Mouse (Mus musculus): Measurements from ENCODE around the gene Hsp90b1. TPM values are rescaled to one million over a fixed set of nuclear protein-coding genes. Genes with fewer than 3 reads are reported as not detected.
A peak's percentile ranks its signal among the peaks of the same experiment; 100 is the strongest.
"Not testable (repeated sequence)": the region's sequence is repeated elsewhere in the genome, so short reads cannot be mapped to it uniquely, and the experiment has no call there.

Hsp90b1 gene
- polyA plus RNA-seq, 1 experiment, result 15.1 TPM

DNA sequence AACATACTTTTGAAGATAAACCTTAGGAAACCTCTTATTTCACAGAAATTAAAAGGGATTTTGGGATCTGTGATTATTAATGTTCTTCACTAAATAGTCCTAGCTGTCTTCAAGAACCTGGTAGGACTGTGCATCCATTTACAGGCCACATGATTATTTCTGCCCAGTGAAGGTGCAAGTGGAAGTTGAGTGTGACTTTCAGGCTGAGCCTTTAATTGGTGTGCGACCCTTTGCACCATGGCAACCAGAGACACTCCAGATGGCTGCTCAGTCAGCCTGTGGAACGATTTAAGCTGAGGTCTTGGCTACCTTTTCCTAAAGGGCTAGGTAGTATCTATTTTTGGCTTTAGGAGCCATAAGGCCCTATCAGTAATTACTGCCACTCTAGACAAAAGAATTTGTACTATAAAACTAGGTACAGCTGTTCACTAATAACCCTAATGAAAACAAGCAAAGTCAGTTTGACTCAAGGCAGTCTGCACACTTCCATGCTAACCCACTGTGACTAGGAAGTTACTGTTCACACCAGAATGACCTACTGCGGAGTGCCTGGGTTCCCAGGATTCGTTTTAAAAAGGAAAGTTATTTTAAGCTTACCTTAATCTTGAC lies 2.9 kb downstream of the Hsp90b1 start:
- TF ChIP-seq POLR2A (IDR thresholded peaks at IDR 0.05; ENCODE audit: low read depth, low read length), result no peak
- no peak for TF ChIP-seq CTCF (IDR thresholded peaks at IDR 0.05; ENCODE audit: extremely low read depth, insufficient read length, insufficient replicate concordance, low read depth, low read length)
- Histone ChIP-seq H3K27me3 (ENCODE audit: control insufficient read depth, insufficient read depth, low read length) (no peaks in the 10 kb centered on the region), H3K4me3 (ENCODE audit: low read depth, low read length) (no peak overlapping the region; the same call in 1 of the 2 replicates), H3K36me3 (ENCODE audit: control insufficient read depth, insufficient read depth, low read length) (peaks cover 51% of the 10 kb centered on the region), H3K4me1 (ENCODE audit: control insufficient read depth, insufficient read depth, insufficient read length, low read length) (peaks cover 9% of the 10 kb centered on the region; the same call in 1 of the 2 replicates), H3K27ac (ENCODE audit: insufficient read depth, low read depth, low read length) (no peak overlapping the region)
- 49% methylated on average over 4 of the region's 4 CpGs for WGBS

DNA sequence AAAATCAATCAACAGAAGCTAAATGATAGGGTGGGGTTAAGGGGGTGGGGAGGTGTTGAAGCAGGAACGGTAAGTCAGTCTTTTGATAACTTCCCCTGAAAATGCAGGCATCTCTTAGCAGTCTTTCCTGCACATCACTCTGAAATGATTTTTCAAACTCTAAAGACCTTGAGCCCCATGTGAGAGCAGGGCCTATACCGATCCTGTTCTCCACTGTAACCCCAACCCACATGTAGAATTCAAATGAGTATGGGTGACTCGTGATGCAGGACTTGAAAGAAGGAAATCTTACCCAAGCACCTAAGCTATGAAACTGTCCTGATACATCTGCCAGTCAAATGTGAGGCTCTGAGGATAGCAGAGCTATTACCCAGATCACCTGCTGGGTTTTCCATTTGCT lies 4.3 kb downstream of the Hsp90b1 start:
- Histone ChIP-seq H3K27ac (ENCODE audit: insufficient read depth, low read depth, low read length) (no peak overlapping the region), H3K4me1 (ENCODE audit: control insufficient read depth, insufficient read depth, insufficient read length, low read length) (peaks cover 9% of the 10 kb centered on the region; the same call in 1 of the 2 replicates), H3K4me3 (ENCODE audit: low read depth, low read length) (no peak overlapping the region), H3K36me3 (ENCODE audit: control insufficient read depth, insufficient read depth, low read length) (peaks cover 53% of the 10 kb centered on the region), H3K27me3 (ENCODE audit: control insufficient read depth, insufficient read depth, low read length) (no peaks in the 10 kb centered on the region)
- WGBS, result 43% methylated on average over 3 of the region's 3 CpGs
- TF ChIP-seq CTCF (IDR thresholded peaks at IDR 0.05; ENCODE audit: extremely low read depth, insufficient read length, insufficient replicate concordance, low read depth, low read length) (no peak), POLR2A (IDR thresholded peaks at IDR 0.05; ENCODE audit: low read depth, low read length) (no peak)

DNA sequence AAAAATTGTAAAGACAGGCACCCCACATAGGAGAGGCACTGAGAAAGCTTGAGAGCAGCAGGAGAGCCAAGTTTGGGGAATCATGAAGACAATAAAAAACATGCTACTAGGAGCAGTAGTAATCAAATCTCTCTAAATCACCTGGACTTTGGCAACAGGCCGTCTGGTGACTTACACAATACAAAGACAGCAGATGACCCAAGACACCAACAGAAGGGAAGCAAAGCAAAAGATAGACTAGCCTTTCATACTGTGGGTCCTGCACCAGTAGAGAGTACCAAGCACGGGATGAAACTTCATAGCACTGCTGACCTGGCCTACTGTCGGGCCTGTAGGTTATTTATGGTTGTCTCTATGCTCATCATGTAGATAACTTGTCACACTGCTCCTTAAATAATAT lies 5.1 kb downstream of the Hsp90b1 start:
- Histone ChIP-seq H3K4me3 (ENCODE audit: low read depth, low read length) (no peak overlapping the region), H3K27ac (ENCODE audit: insufficient read depth, low read depth, low read length) (no peak overlapping the region), H3K36me3 (ENCODE audit: control insufficient read depth, insufficient read depth, low read length) (peaks cover 59% of the 10 kb centered on the region), H3K27me3 (ENCODE audit: control insufficient read depth, insufficient read depth, low read length) (no peaks in the 10 kb centered on the region), H3K4me1 (ENCODE audit: control insufficient read depth, insufficient read depth, insufficient read length, low read length) (peaks cover 9% of the 10 kb centered on the region; the same call in 1 of the 2 replicates)
- WGBS, result 29% methylated on average over 3 of the region's 3 CpGs
- TF ChIP-seq POLR2A (IDR thresholded peaks at IDR 0.05; ENCODE audit: low read depth, low read length) (no peak), CTCF (IDR thresholded peaks at IDR 0.05; ENCODE audit: extremely low read depth, insufficient read length, insufficient replicate concordance, low read depth, low read length) (no peak)

DNA sequence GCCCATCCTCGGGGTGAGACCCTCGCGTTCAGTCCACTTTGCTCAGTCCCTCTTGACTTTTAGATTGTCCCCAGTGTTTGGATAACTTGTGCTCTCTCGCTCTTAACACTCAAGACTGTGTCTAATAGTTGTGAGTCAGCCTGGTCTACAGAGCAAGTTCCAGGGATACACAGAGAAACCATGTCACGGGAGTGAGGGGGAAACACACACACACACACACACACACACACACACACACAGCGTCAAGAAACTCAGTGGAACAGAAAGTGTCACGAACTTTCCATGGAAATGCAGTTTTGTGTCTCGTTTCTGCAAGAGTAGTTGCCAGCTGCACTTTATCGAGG lies 19.3 kb downstream of the Hsp90b1 start:
- not testable (repeated sequence) for H3K4me1 ChIP-seq (ENCODE audit: control insufficient read depth, insufficient read depth, insufficient read length, low read length); H3K27ac ChIP-seq (ENCODE audit: insufficient read depth, low read depth, low read length); H3K36me3 ChIP-seq (ENCODE audit: control insufficient read depth, insufficient read depth, low read length); H3K27me3 ChIP-seq (ENCODE audit: control insufficient read depth, insufficient read depth, low read length)
- H3K4me3 ChIP-seq (ENCODE audit: low read depth, low read length), result peak overlapping the region; percentile 98
- 7% methylated on average over 9 of the region's 9 CpGs for WGBS

DNA sequence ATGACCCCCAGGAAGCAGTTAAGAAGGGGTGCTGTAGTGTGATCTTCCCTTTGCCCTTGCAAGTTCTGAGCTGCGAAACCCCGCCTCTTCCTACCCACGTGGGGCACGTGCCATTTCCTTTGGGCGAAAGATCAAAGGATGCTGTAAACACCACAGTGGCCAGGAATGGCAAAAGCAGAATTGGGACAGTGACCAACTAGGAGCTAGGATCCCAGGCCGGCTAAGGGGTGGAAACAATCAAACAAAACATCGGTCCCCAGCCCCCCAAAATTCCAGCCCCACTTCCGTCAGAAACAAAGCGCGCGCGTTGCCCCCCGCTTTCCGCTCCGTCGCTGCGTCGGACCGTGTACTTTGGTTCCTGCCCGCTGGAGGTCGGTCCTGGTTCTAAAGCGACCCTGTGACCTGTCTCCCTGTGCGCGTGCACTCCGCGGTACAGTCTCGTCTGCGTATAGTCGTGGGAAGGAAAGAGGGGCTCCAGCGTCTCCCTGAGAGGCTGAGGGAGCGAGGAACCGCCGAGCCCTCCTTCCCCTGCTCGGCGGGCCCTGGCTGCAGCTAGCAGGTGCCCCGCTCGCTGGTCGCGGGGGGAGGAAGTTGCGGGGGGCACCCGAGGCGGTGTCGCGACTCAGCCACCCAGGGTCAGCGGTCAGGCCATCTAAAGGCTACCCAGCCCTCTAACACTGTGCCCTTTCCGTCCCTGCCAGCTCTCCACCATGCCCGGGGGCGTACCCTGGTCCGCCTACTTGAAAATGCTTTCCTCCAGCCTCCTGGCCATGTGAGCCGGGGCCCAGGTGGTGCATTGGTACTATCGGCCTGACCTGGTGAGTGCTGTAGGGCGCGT lies 19.9 kb downstream of the Hsp90b1 start:
- H3K27me3 ChIP-seq (ENCODE audit: control insufficient read depth, insufficient read depth, low read length); H3K4me1 ChIP-seq (ENCODE audit: control insufficient read depth, insufficient read depth, insufficient read length, low read length); H3K36me3 ChIP-seq (ENCODE audit: control insufficient read depth, insufficient read depth, low read length): not testable (repeated sequence)
- peak overlapping the region; percentile 54 for H3K27ac ChIP-seq (ENCODE audit: insufficient read depth, low read depth, low read length)
- under 1% methylated on average over 53 of the region's 53 CpGs for WGBS
- peak overlapping the region; percentile 98 for H3K4me3 ChIP-seq (ENCODE audit: low read depth, low read length)

DNA sequence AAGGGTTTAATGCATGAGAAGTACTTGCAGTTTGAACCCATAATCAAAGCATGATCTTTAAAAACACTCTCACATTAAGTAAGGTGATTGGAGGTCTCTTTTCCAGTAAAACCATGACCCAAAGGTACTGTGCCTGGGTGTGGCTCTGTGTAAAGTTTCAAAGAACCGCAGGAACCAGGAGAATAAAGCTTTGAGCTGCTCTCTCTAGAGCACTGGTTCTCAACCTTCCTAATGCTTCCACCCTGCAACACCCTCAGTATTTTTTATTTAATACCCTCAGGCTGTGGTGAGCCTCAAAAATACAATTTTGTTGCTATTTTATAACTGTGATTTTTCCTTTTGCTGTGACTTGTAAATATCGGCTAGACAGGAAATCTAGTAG lies 20.5 kb downstream of the Hsp90b1 start:
- H3K27ac ChIP-seq (ENCODE audit: insufficient read depth, low read depth, low read length); H3K27me3 ChIP-seq (ENCODE audit: control insufficient read depth, insufficient read depth, low read length); H3K4me1 ChIP-seq (ENCODE audit: control insufficient read depth, insufficient read depth, insufficient read length, low read length); H3K36me3 ChIP-seq (ENCODE audit: control insufficient read depth, insufficient read depth, low read length): not testable (repeated sequence)
- H3K4me3 ChIP-seq (ENCODE audit: low read depth, low read length), result peak overlapping the region; percentile 98
- WGBS, result 24% methylated on average over 2 of the region's 2 CpGs

DNA sequence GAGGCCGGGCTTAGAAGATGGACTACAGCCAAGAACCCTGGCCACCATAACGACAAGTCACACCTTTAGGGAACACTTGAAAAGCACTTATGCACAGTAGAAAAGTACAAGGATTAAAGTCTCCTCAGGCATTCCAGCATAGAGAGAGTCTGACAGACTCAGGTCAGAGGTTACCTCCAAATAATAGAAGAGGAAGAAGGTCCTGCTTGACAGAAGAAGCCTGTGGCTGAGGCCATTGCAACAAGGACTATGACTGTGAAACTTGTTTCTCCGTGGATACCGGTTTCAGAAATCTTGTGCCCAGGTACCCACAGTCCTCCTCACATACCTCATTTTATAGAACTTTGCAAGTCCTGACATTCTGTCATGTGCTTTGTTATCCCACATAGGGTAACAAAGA lies 34.8 kb downstream of the Hsp90b1 start:
- H3K36me3 ChIP-seq (ENCODE audit: control insufficient read depth, insufficient read depth, low read length); H3K4me1 ChIP-seq (ENCODE audit: control insufficient read depth, insufficient read depth, insufficient read length, low read length); H3K4me3 ChIP-seq (ENCODE audit: low read depth, low read length); H3K27me3 ChIP-seq (ENCODE audit: control insufficient read depth, insufficient read depth, low read length); H3K27ac ChIP-seq (ENCODE audit: insufficient read depth, low read depth, low read length): not testable (repeated sequence)
- WGBS, result 71% methylated on average over 4 of the region's 4 CpGs

Other genes starting within 250 kb of the Hsp90b1 start
- 0.75 TPM in 2 replicates for gene Syn3, start 206.6 kb downstream of the Hsp90b1 start, polyA plus RNA-seq (2012; rRNA removed)
- 0.32 and 0.47 TPM in 2 replicates for gene Ttc41, start 302 bp upstream of the Hsp90b1 start, polyA plus RNA-seq (2012; rRNA removed)
- gene Gm49358, start 58.5 kb upstream of the Hsp90b1 start, polyA plus RNA-seq (2012; rRNA removed), result not detected in 2 replicates
- gene Nt5dc3, start 73.5 kb upstream of the Hsp90b1 start, polyA plus RNA-seq (2012; rRNA removed), result 1.8 and 2.3 TPM in 2 replicates